Mouse (Mus musculus): ENCODE measurements around the gene Fam228b. TPM values are rescaled to one million over a fixed set of nuclear protein-coding genes. Genes with fewer than 3 reads are reported as not detected.
A peak's percentile ranks its signal among the peaks of the same experiment; 100 is the strongest.

Fam228b gene
- polyA plus RNA-seq, 1 experiment from 2014 or later, result 3.3 TPM

DNA sequence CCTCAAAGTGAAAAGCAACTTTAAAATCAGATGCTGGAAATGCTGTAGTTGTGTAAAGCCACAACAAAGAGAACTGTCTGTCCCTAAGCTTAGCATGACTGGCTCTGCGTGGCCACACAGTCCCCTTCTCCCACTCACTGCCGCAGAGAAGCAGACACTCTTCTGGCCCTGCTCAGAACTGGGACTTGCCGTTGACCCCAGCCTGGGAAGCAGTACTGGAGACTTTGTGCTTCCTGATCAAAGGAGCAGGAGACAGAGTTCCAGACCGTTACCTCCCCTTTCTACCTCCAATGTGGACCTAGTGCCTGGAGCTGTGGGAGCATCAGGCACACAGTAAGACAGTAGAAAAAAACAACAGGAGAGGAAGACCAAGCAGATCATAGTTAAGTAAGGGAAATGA, 36.7 kb downstream of the Fam228b start:
- no peak for ATAC-seq (ENCODE audit: low FRiP score, low read depth)
- H3K27ac ChIP-seq, result no peak overlapping the region
- H3K36me3 ChIP-seq, result no peaks in the 10 kb centered on the region
- H3K9me3 ChIP-seq, result no peaks in the 10 kb centered on the region
- H3K4me2 ChIP-seq (replicated peaks), result no peak overlapping the region
- no peak overlapping the region for H3K9ac ChIP-seq
- 65% methylated on average over 4 of the region's 4 CpGs for WGBS
- H3K4me1 ChIP-seq, result no peaks in the 10 kb centered on the region
- no peaks in the 10 kb centered on the region for H3K27me3 ChIP-seq (replicated peaks)
- no peak overlapping the region for H3K4me3 ChIP-seq

DNA sequence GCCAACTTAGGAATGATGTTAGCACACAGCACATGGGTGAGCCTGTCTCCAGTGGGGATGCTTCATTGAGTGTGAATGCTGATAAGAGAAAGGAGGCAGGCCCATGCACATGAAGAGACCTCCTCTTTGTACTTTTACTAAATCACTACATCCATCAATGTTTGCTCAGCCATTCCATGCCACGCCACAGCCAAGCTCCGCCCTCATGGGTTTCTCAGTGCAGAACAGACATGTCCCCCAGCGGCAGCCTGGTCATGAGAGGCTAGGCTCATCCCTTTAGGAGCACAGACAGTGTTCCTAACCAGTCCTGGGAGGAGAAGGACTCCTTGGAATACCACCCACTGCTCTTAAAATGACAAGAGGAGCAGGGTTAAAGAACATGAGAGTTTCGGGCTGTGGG, 37.4 kb downstream of the Fam228b start:
- Histone ChIP-seq H3K27ac (no peak overlapping the region), H3K27me3 (replicated peaks) (no peaks in the 10 kb centered on the region), H3K9me3 (no peaks in the 10 kb centered on the region), H3K9ac (no peak overlapping the region), H3K4me1 (no peaks in the 10 kb centered on the region), H3K4me3 (no peak overlapping the region), H3K36me3 (no peaks in the 10 kb centered on the region), H3K4me2 (replicated peaks) (no peak overlapping the region)
- no peak for ATAC-seq (ENCODE audit: low FRiP score, low read depth)
- 65% methylated on average over 4 of the region's 4 CpGs for WGBS

DNA sequence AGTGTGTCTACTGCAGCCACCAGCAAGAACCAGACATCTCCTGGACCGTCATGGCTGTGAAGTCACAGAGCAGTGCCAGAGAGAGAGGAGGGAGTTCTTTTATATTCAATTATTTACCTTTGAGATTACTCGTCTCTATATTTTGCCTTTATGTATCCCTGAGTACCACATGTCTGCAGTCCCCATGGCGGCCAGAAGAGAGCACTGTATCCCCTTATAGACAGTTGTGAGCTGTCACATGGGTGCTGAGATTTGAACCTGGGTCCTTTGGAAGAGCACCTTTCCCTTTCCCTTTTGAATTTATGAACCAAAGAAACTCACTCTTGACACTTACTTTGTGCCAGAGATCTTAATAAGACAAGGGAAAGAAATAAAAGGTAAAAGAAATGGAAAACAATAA, 39.9 kb downstream of the Fam228b start:
- ATAC-seq (ENCODE audit: low FRiP score, low read depth), result no peak
- Histone ChIP-seq H3K9ac (no peak overlapping the region), H3K36me3 (no peaks in the 10 kb centered on the region), H3K4me2 (replicated peaks) (no peak overlapping the region), H3K27me3 (replicated peaks) (no peaks in the 10 kb centered on the region), H3K9me3 (no peaks in the 10 kb centered on the region), H3K27ac (no peak overlapping the region), H3K4me3 (no peak overlapping the region), H3K4me1 (no peaks in the 10 kb centered on the region)
- 95% methylated on average over 3 of the region's 3 CpGs for WGBS

DNA sequence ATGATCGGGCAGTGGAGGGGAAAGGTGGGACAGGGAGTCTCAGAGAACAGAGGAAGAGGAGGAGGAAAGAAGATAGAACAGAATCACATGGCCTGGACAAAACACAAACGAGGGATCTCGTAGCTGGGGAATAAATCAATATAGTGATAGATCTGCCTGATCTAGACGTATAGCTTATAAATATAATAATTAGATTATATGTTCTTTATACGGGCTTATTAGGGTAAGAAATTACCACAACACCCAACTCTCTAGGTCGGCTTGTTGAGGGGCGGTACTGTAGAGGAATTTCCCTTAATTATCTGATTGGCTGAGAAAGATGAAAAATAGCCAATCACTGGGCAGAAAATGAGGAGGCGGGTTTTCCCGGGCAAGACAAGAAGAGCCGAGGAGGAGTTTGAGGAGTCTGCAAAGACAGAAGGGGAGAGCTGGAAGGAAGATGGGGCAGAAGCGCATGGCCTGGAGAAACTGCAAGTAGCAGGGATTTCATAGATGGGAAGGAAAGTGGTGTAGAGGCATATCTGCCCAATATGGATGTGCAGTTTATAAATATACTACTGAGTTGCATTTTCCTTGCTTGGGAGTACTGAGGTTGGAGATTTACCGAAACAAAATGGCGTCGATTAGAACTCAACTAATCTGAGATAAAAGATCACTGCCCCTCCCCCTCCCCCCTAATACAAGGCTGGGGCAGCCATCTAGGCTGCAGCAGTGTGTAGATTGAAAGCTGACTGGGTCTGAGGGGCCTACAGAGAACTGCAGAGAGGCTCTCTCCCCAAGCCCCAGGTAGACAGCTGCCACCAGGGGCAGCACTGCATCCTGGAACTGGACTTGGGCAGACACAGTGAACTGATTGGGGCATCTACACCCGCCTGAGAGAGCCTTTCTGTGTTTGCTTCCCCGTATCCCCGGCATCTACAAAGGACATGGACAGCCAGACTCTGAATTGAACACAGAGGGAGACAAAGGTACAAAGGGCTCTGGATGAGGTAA, 49.0 kb downstream of the Fam228b start:
- H3K4me1 ChIP-seq, result no peaks in the 10 kb centered on the region
- H3K4me3 ChIP-seq, result no peak overlapping the region
- no peak overlapping the region for H3K4me2 ChIP-seq (replicated peaks)
- H3K9me3 ChIP-seq, result no peaks in the 10 kb centered on the region
- H3K27ac ChIP-seq, result no peak overlapping the region
- no peak overlapping the region for H3K9ac ChIP-seq
- 77% methylated on average over 17 of the region's 17 CpGs for WGBS
- H3K27me3 ChIP-seq (replicated peaks), result no peaks in the 10 kb centered on the region
- H3K36me3 ChIP-seq, result no peaks in the 10 kb centered on the region
- no peak for ATAC-seq (ENCODE audit: low FRiP score, low read depth)

DNA sequence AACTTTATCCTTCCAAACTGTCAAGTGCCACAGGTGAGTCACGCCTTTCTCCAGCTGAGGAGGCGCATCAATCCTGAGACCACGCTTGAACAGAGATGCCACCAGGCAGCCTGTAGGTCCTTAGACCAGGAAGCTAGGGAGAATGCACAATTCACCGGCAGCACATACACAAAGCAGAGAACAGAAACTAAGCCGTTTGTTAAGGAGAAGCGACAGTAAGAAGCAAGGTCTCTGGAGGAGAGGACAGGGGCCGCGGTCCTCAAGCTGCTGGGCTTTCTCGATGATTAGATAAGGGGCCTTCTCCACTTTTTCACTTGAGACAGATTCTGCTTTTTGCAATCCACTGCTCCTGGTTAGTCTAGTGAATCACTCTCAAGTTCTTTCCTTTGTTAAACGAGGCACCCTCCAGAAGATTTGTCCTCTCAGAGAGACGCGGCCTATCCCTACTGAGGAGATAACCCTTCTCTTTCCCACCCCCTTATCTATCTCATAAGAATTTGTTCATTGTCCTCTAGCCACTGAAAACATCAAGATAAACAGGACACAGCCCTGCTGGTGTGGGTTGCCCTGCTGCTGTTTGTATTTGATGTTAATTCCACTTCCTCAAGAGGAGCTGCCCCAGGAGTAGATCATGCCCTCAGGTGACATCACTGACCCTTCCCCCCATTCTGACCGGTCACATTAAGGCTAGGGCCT, 49.9 kb downstream of the Fam228b start:
- H3K4me2 ChIP-seq (replicated peaks), result no peak overlapping the region
- H3K27me3 ChIP-seq (replicated peaks), result no peaks in the 10 kb centered on the region
- no peak overlapping the region for H3K27ac ChIP-seq
- H3K9ac ChIP-seq, result no peak overlapping the region
- H3K4me1 ChIP-seq, result no peaks in the 10 kb centered on the region
- H3K4me3 ChIP-seq, result no peak overlapping the region
- H3K36me3 ChIP-seq, result no peaks in the 10 kb centered on the region
- 89% methylated on average over 13 of the region's 13 CpGs for WGBS
- ATAC-seq (ENCODE audit: low FRiP score, low read depth), result no peak
- H3K9me3 ChIP-seq, result no peaks in the 10 kb centered on the region

DNA sequence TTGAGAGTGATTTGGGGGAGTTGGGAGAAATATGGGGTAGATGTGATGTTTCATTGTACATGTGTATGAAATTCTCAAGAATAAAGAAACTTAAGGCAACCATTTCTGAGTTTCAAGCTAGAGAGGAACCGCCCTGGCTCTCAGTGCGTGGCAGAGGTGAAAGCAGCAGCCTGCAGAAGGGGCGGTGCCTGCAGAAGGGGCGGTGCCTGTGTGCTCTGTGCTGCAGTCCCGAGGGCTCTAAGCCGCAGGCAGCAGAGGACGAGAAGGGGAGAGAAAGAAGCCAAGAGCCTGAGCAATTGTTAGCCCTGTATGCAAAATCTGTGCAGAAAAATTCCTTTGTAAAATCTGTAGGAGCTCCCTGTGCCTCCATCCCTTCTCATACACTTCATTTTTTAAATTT, 51.6 kb downstream of the Fam228b start:
- Histone ChIP-seq H3K27ac (no peak overlapping the region), H3K4me2 (replicated peaks) (no peak overlapping the region), H3K9me3 (no peaks in the 10 kb centered on the region), H3K4me1 (no peaks in the 10 kb centered on the region), H3K36me3 (no peaks in the 10 kb centered on the region), H3K4me3 (no peak overlapping the region), H3K27me3 (replicated peaks) (no peaks in the 10 kb centered on the region), H3K9ac (no peak overlapping the region)
- ATAC-seq (ENCODE audit: low FRiP score, low read depth), result peak; percentile 82
- 8% methylated on average over 7 of the region's 7 CpGs for WGBS

DNA sequence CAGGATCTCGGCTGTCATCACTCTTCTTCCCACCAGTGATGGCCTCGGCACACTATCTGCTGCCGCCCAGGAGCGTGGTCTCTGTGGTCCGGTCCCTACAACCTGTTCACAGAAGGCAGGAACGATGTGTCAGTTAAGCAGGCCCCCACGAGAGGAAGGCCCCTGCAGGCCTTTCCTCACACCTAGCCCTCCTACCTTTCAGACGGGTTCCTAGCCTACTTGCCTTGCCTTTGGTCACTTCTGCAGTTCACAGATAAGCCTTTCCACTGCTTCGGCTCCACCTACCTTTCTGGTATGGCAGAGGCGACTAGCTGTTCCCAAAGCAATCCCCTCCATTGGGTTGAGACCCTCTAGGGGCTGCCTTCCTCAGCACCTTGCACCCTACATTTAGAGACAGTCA, 53.5 kb downstream of the Fam228b start:
- Histone ChIP-seq H3K4me3 (no peak overlapping the region), H3K4me1 (no peaks in the 10 kb centered on the region), H3K9me3 (no peaks in the 10 kb centered on the region), H3K27ac (no peak overlapping the region), H3K9ac (no peak overlapping the region), H3K36me3 (0 out of 2 replicates have a peak, but pooled peaks cover 3% of the 10 kb centered on the region), H3K4me2 (replicated peaks) (no peak overlapping the region), H3K27me3 (replicated peaks) (no peaks in the 10 kb centered on the region)
- no peak for ATAC-seq (ENCODE audit: low FRiP score, low read depth)
- WGBS, result 83% methylated on average over 10 of the region's 10 CpGs

DNA sequence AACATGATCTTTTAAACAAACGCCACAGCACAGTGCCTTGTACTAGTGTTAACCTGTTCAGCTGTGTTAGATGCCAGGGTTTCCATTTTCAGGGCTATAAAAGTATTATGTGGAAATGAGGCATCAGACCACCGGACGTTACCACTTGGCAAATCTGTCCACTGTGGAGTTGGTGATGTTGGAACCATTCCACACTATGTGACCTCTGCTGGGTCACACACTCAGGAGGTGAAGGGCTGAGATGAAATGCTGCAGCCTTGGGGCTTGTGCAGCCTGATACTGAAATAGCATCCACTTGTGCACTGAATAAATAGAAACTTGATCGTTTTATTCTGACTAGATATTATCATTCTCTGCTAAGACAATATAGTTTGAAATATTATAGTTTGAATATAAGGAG, 55.7 kb downstream of the Fam228b start:
- ATAC-seq (ENCODE audit: low FRiP score, low read depth), result no peak
- no peaks in the 10 kb centered on the region for H3K9me3 ChIP-seq
- WGBS, result 80% methylated on average over 4 of the region's 4 CpGs
- no peak overlapping the region for H3K4me2 ChIP-seq (replicated peaks)
- H3K9ac ChIP-seq, result no peak overlapping the region
- H3K4me1 ChIP-seq, result no peaks in the 10 kb centered on the region
- no peaks in the 10 kb centered on the region for H3K27me3 ChIP-seq (replicated peaks)
- peaks cover 12% of the 10 kb centered on the region; the same call in 1 of the 2 replicates for H3K36me3 ChIP-seq
- no peak overlapping the region for H3K27ac ChIP-seq
- H3K4me3 ChIP-seq, result no peak overlapping the region

DNA sequence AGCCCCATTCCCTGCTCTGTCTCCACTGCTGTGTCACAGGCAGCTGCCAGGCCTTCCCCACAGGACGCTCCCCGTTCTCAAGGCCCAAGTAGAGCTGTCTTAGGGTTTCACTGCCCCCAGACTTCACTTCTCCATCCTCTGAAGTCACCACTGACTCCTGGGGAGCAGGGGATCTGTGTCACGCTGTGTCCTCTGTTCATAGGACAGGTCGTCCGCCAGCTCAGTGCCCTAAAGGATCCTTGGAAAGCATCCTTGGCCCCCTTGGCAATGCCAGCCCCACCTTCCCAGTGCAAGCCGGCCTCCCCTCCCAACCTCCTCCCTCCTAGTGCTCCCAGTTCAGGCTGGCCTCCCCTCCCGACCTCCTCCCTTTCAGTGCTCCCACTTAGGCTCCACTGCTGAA, 59.1 kb downstream of the Fam228b start:
- Histone ChIP-seq H3K4me3 (no peak overlapping the region), H3K27me3 (replicated peaks) (no peaks in the 10 kb centered on the region), H3K9me3 (no peaks in the 10 kb centered on the region), H3K9ac (no peak overlapping the region), H3K4me2 (replicated peaks) (no peak overlapping the region), H3K36me3 (peaks cover 22% of the 10 kb centered on the region; the same call in 1 of the 2 replicates), H3K27ac (no peak overlapping the region), H3K4me1 (no peaks in the 10 kb centered on the region)
- ATAC-seq (ENCODE audit: low FRiP score, low read depth), result no peak
- 87% methylated on average over 7 of the region's 7 CpGs for WGBS

DNA sequence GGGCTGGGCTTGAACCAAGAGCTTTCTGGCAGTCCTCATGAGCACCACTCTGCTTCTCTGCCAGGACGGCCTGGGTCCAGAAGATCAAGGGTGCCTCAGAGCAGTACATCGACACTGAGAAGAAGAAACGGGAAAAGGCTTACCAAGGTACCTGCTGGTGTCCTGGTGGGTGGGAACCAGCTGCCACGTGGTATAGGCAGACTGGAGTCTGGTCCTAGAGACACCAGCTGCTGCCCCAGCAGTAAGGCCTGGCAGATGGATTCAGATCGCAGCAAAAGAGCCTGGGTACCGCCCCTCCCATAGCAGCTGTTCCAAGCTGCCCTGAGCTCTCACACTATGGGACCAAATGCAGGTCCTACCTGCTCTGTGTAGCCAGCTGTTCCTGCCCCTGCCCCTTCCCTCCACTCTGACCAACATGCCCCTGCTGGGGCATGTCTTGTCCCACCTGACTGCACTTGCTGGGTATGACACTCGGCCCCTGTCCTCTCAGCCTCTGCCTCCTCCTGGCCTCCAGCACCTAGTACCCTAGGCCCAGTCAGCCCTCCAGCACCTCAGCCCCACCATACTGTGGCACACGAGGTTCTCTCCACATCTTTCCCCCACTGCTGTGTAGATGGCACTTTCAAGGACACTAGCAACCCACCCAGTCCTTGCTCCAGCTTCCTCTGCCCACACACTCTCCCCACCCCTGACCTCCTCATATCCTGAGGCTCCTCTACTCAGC, 60.0 kb downstream of the Fam228b start:
- Histone ChIP-seq H3K4me1 (no peaks in the 10 kb centered on the region), H3K36me3 (peaks cover 22% of the 10 kb centered on the region; the same call in 1 of the 2 replicates), H3K27ac (no peak overlapping the region), H3K9ac (no peak overlapping the region), H3K4me3 (no peak overlapping the region), H3K9me3 (no peaks in the 10 kb centered on the region), H3K27me3 (replicated peaks) (no peaks in the 10 kb centered on the region), H3K4me2 (replicated peaks) (no peak overlapping the region)
- ATAC-seq (ENCODE audit: low FRiP score, low read depth), result peak; percentile 82
- 78% methylated on average over 8 of the region's 8 CpGs for WGBS

DNA sequence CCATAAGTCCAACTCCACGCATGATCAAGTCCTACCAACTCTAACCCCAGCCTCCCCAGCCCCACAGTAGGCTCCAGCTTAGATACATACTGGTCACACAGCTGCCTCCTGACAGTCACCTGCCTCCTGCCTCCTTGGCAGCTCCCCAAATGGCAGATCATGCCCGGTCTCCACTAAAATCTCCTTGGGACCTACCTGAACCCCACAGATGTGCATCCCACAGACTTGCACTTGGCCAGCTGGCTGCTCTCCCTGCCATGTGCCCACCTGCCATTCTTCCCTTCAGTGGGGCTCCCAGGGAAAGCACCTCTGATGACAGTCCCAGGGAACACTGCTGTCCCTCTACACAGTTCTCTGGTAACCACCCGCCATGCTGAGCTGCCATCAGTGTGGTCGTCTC, 60.8 kb downstream of the Fam228b start:
- no peak overlapping the region for H3K27ac ChIP-seq
- H3K36me3 ChIP-seq, result peaks cover 22% of the 10 kb centered on the region; the same call in 1 of the 2 replicates
- WGBS, result 92% methylated on average over 4 of the region's 4 CpGs
- no peaks in the 10 kb centered on the region for H3K27me3 ChIP-seq (replicated peaks)
- H3K4me2 ChIP-seq (replicated peaks), result no peak overlapping the region
- H3K9ac ChIP-seq, result no peak overlapping the region
- no peaks in the 10 kb centered on the region for H3K9me3 ChIP-seq
- H3K4me3 ChIP-seq, result no peak overlapping the region
- no peak for ATAC-seq (ENCODE audit: low FRiP score, low read depth)
- no peaks in the 10 kb centered on the region for H3K4me1 ChIP-seq

DNA sequence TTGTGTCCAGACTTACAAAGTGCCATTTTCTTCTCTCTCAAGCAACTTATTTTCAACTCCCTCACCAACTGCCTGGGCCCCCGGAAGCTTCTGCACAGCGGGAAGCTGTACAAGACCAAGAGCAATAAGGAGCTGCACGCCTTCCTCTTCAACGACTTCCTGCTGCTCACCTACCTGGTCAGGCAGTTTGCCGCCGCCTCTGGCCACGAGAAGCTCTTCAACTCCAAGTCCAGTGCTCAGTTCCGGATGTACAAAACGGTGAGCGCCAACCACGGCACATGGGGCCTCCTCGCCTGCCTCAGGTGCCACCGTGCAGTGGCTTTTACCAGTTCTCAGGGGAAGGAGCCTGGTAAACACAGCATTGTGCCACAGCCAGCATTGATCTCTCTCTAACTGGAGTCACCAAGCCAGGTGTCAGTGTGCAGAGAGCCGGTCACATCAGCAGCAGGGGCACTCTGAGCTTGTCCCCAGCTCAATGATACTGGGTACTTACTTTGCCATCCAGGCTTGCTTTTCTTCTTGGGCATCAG, 61.5 kb downstream of the Fam228b start:
- 91% methylated on average over 14 of the region's 14 CpGs for WGBS
- Histone ChIP-seq H3K9ac (no peak overlapping the region), H3K9me3 (no peaks in the 10 kb centered on the region), H3K4me1 (no peaks in the 10 kb centered on the region), H3K27me3 (replicated peaks) (no peaks in the 10 kb centered on the region), H3K27ac (no peak overlapping the region), H3K36me3 (peaks cover 22% of the 10 kb centered on the region; the same call in 1 of the 2 replicates), H3K4me3 (no peak overlapping the region), H3K4me2 (replicated peaks) (no peak overlapping the region)
- no peak for ATAC-seq (ENCODE audit: low FRiP score, low read depth)

Data from neural tube, embryonic 12.5 days (tissue).